In genomic region chr14:57758237-57758636, GRCm38 (mm10) we compare ENCODE assay signal across 8 mouse cellular contexts. TPM values are rescaled to one million over a fixed set of nuclear protein-coding genes. Genes with fewer than 3 reads are reported as not detected.
DNase-seq lines count a peak whose midpoint lies in the region; ATAC-seq lines count a peak whose summit lies in the region.

Lats2 (minus strand) TSS chr14:57758388.

- no peak within 1 kb of the TSS for H3K4me2 ChIP-seq in midbrain, embryonic 13.5 days (replicated peaks)

- ATAC-seq in midbrain, embryonic 13.5 days, result no peak

- H3K36me3 ChIP-seq in midbrain, embryonic 13.5 days, result no peaks in the 10 kb centered on the region

- no peaks in the 10 kb centered on the region for H3K27me3 ChIP-seq in midbrain, embryonic 13.5 days

- H3K4me1 ChIP-seq in midbrain, embryonic 13.5 days (replicated peaks), result peaks cover 7% of the 10 kb centered on the region

- no peak for DNase-seq in layer of hippocampus, adult 8-10 months (ENCODE audit: low spot score in 2 of 2)
- DNase-seq in layer of hippocampus, adult 9-10 months (ENCODE audit: low spot score), result no peak
- DNase-seq in adrenal gland, postnatal 14 days, result no peak
- DNase-seq in gastrocnemius, postnatal 10 days, result no peak
- no peak for DNase-seq in layer of hippocampus, postnatal 36 days
- no peak for DNase-seq in thymus, adult 18-20 months
- DNase-seq in urinary bladder, postnatal 14 days (ENCODE audit: low spot score), result no peak

- 84% methylated on average over 4 of the region's 4 CpGs for WGBS in midbrain, embryonic 13.5 days

- no peaks in the 10 kb centered on the region for H3K9me3 ChIP-seq in midbrain, embryonic 13.5 days

- H3K4me3 ChIP-seq in midbrain, embryonic 13.5 days (replicated peaks), result no peak within 1 kb of the TSS

- H3K9ac ChIP-seq in midbrain, embryonic 13.5 days (replicated peaks), result no peak within 1 kb of the TSS

- H3K27ac ChIP-seq in midbrain, embryonic 13.5 days, result no peak within 1 kb of the TSS

RNA-seq across cellular contexts. Expression of gene Lats2, which starts in this region (rescaled TPM):
- 10 to 100 TPM; 43.6 to 46.3 (median 45.0) TPM for total RNA-seq in layer of hippocampus, adult 8-10 months (2022)
- 37.0 and 45.3 TPM in 2 replicates for total RNA-seq in adrenal gland, postnatal 14 days (2021)
- total RNA-seq in gastrocnemius, postnatal 10 days (2021), result 10 to 100 TPM; 21.7 to 26.7 TPM
- total RNA-seq in layer of hippocampus, postnatal 36 days (2021), result 10 to 100 TPM; 45.5 to 46.1 TPM
- 7.8 and 9.6 TPM in 2 replicates for polyA plus RNA-seq in midbrain, embryonic 13.5 days (2015; fragmentation: Nextera tagmentation; extraction: Ambion mirVana)
